Mouse (Mus musculus) heart, adult 2 months (tissue): ENCODE results near the gene Tnk2. TPM values are rescaled to one million over a fixed set of nuclear protein-coding genes. Genes with fewer than 3 reads are reported as not detected.
"Not testable (repeated sequence)": the region's sequence is repeated elsewhere in the genome, so short reads cannot be mapped to it uniquely, and the experiment has no call there.

Source experiments
- DNase-seq, 2 experiments: peaks; one replicate each; pipeline ENCODE4 v3.0.0; 2021
- H3K27ac ChIP-seq: fragments of 200-600 bp; 2 replicates; pipeline ENCODE4 v1.8.1; 2022
- H3K27me3 ChIP-seq: fragments of 200-500 bp; 2 replicates; pipeline ENCODE4 v1.6.1; 2012; ENCODE audit warnings: mild to moderate bottlenecking, low read length, inconsistent platforms, mixed read lengths; ENCODE audit not compliant: control insufficient read depth, insufficient read depth
- H3K36me3 ChIP-seq: fragments of 200-500 bp; 2 replicates; pipeline ENCODE4 v1.6.1; 2012; ENCODE audit warnings: low read length, inconsistent platforms; ENCODE audit not compliant: control insufficient read depth, insufficient read depth
- H3K4me1 ChIP-seq: fragments of 200-500 bp; 2 replicates; pipeline ENCODE4 v1.6.1; 2011; ENCODE audit warnings: low read length; ENCODE audit not compliant: control insufficient read depth, insufficient read depth
- H3K4me3 ChIP-seq: fragments of 200-600 bp; 2 replicates; pipeline ENCODE4 v1.8.1; 2022
- H3K79me2 ChIP-seq: fragments of 200-500 bp; replicated peaks from 2 replicates; pipeline ENCODE4 v1.6.1; 2012; ENCODE audit warnings: mild to moderate bottlenecking, inconsistent platforms, low read length, moderate library complexity, mixed read lengths; ENCODE audit not compliant: control insufficient read depth, insufficient read depth
- H3K9ac ChIP-seq: fragments of 200-500 bp; 2 replicates; pipeline ENCODE4 v1.6.1; 2012; ENCODE audit warnings: low read depth, mild to moderate bottlenecking, control low read depth, inconsistent platforms, low read length, mixed read lengths
- CTCF ChIP-seq: fragments of 200-600 bp; IDR thresholded peaks from 2 replicates; pipeline ENCODE4 v1.8.1; 2022; ENCODE audit warnings: antibody characterized with exemption, mild to moderate bottlenecking, moderate library complexity
- EP300 ChIP-seq: fragments of 200-500 bp; IDR thresholded peaks from 2 replicates; pipeline ENCODE4 v1.6.1; 2011; ENCODE audit warnings: low read depth, low read length, control low read depth; ENCODE audit not compliant: insufficient read depth
- POLR2A ChIP-seq: fragments of 200-500 bp; IDR thresholded peaks from 2 replicates; pipeline ENCODE4 v1.6.1; 2011; ENCODE audit warnings: mild to moderate bottlenecking, low read depth, low read length, control low read depth; ENCODE audit not compliant: insufficient read depth
- WGBS: fragments of 180-500 bp; shearing (Covaris S2); methylation state at CpG from one replicate; pipeline ENCODE4 v1.1.7; 2018; 5-methylcytosine and 5-hydroxymethylcytosine counted together
- intact Hi-C: fragments of 180-260 bp; cut with DNase I; formaldehyde crosslinking; loops from one replicate; pipeline ENCODE4 v1.15.1; 2025
- polyA plus RNA-seq: library from polyadenylated mRNA; depleted of rRNA; stranded (reverse); fragments of >200 nt; gene quantifications from 2 replicates; pipeline ENCODE4 v1.2.3, GENCODE M21; 2012
- total RNA-seq, 2 experiments: library from RNA; stranded (reverse); gene quantifications; 2 replicates each; pipeline ENCODE4 v1.2.3; 2021

Tnk2 gene
- total and polyA plus RNA-seq, 3 experiments: 17.8 to 37.0 (median 19.6) TPM

- WGBS: 12% methylated on average over 8 of the region's 8 CpGs
Measured at GRCm38 (mm10) chr16:32638476-32638875, 5.2 kb upstream of the Tnk2 start.

GRCm38 (mm10) chr16:32640096-32640495 lies 3.6 kb upstream of the Tnk2 start:
- 30% methylated on average over 5 of the region's 5 CpGs for WGBS
- intact Hi-C loops: no loop called here
- DNase-seq: no peak

More at GRCm38 (mm10) chr16:32638476-32638875, 5.2 kb upstream of the Tnk2 start:
- DNase-seq: peak; percentile 80 to 82
- TF ChIP-seq EP300 (0 out of 2 replicates have a peak, but pooled peaks have one; percentile 39), CTCF (peak; percentile 96), POLR2A (no peak)
- H3K27ac ChIP-seq: no peak overlapping the region
- H3K27me3 ChIP-seq: no peaks in the 10 kb centered on the region
- no peak overlapping the region for H3K9ac ChIP-seq
- H3K79me2 ChIP-seq: no peaks in the 10 kb centered on the region
- H3K4me3 ChIP-seq: no peak overlapping the region
- no peaks in the 10 kb centered on the region for H3K36me3 ChIP-seq
- intact Hi-C loops: loop anchor here (1.0 kb wide), 2 partner anchors 44 to 51 kb away; no protein-coding TSS in a partner anchor
- H3K4me1 ChIP-seq: no peaks in the 10 kb centered on the region

DNA sequence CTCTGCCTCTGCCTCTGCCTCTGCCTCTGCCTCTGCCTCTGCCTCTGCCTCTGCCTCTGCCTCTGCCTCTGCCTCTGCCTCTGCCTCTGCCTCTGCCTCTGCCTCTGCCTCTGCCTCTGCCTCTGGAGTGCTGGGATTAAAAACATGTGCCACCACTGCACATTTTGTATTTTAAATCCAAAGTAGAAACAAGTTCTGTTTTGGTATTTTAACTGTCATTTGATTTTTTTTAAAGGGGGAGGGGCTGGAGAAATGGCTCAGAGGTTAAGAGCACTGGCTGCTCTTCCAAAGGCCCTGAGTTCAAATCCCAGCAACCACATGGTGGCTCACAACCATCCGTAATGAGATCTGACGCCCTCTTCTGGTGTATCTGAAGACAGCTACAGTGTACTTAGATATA lies 3.0 kb upstream of the Tnk2 start:
- 0 out of 2 replicates have a peak, but pooled peaks have one; percentile 8 for TF ChIP-seq CTCF
- intact Hi-C loops, H3K79me2 ChIP-seq, DNase-seq, H3K27ac ChIP-seq, H3K4me1 ChIP-seq, H3K4me3 ChIP-seq, H3K27me3 ChIP-seq, H3K9ac ChIP-seq, H3K36me3 ChIP-seq: not testable (repeated sequence)
- WGBS: 74% methylated on average over 2 of the region's 2 CpGs

More at GRCm38 (mm10) chr16:32640096-32640495, 3.6 kb upstream of the Tnk2 start:
- Histone ChIP-seq H3K9ac (no peak overlapping the region), H3K27me3 (no peaks in the 10 kb centered on the region), H3K36me3 (no peaks in the 10 kb centered on the region), H3K4me1 (peaks cover 5% of the 10 kb centered on the region), H3K79me2 (no peaks in the 10 kb centered on the region), H3K4me3 (no peak overlapping the region), H3K27ac (no peak overlapping the region)
- TF ChIP-seq POLR2A: no peak
- no peak for TF ChIP-seq CTCF
- TF ChIP-seq EP300: no peak

GRCm38 (mm10) chr16:32641440-32642219 lies 2.0 kb upstream of the Tnk2 start:
- no peak for DNase-seq
- TF ChIP-seq EP300 (no peak), CTCF (no peak), POLR2A (no peak)
- H3K79me2 ChIP-seq: no peaks in the 10 kb centered on the region
- H3K4me3 ChIP-seq: no peak overlapping the region
- H3K27me3 ChIP-seq: no peaks in the 10 kb centered on the region
- H3K9ac ChIP-seq: no peak overlapping the region
- H3K4me1 ChIP-seq: peaks cover 10% of the 10 kb centered on the region
- H3K27ac ChIP-seq: no peak overlapping the region
- intact Hi-C loops: no loop called here
- WGBS: 69% methylated on average over 18 of the region's 20 CpGs
- no peaks in the 10 kb centered on the region for H3K36me3 ChIP-seq

DNA sequence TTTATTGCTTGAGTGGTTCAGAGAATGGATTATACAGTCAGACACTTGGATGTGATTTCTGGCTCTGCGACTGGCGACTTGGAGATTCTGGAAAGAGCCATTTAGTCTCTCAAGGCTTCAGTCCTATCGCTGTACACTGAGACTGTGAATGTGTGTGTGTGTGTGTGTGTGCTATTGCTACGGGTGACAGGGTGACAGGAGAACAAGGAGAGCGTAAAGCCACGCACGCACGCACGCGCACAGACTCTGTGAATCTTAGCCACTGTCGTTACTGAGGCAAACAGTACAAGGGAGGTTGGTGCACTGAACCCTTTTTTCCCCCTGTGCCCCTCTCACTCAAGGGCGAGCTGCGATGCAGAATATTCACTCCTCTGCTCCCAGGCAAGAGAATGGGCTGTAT lies 1.4 kb upstream of the Tnk2 start:
- TF ChIP-seq EP300: no peak

GRCm38 (mm10) chr16:32644069-32644800 lies 561 bp downstream of the Tnk2 start:
- H3K27ac ChIP-seq: peak overlapping the region; percentile 59
- H3K27me3 ChIP-seq: no peaks in the 10 kb centered on the region
- TF ChIP-seq CTCF (no peak), POLR2A (no peak), EP300 (no peak)
- DNase-seq: peak; percentile 62 to 71
- peak overlapping the region; percentile 73 for H3K4me3 ChIP-seq
- intact Hi-C loops: loop anchor here (2.0 kb wide), 1 partner anchor 15 kb away; no protein-coding TSS in a partner anchor
- peaks cover 10% of the 10 kb centered on the region for H3K4me1 ChIP-seq
- WGBS: under 1% methylated on average over 61 of the region's 82 CpGs
- H3K9ac ChIP-seq: peak overlapping the region; percentile 83
- no peaks in the 10 kb centered on the region for H3K36me3 ChIP-seq
- no peaks in the 10 kb centered on the region for H3K79me2 ChIP-seq

More for the DNA sequence above, 1.4 kb upstream of the Tnk2 start:
- Histone ChIP-seq H3K9ac (no peak overlapping the region), H3K27me3 (no peaks in the 10 kb centered on the region), H3K4me1 (peaks cover 10% of the 10 kb centered on the region), H3K79me2 (no peaks in the 10 kb centered on the region), H3K36me3 (no peaks in the 10 kb centered on the region), H3K27ac (no peak overlapping the region), H3K4me3 (no peak overlapping the region)
- intact Hi-C loops: no loop called here
- WGBS: 80% methylated on average over 13 of the region's 13 CpGs
- no peak for DNase-seq
